Mouse (Mus musculus) forebrain, embryonic 16.5 days (tissue): ENCODE results near the gene Slc3a2. TPM values are rescaled to one million over a fixed set of nuclear protein-coding genes. Genes with fewer than 3 reads are reported as not detected.
A peak's percentile ranks its signal among the peaks of the same experiment; 100 is the strongest.

Source experiments
- ATAC-seq: fragments of 200-750 bp; cut with Nextera tagmentation; 2 replicates; pipeline ENCODE4 v1.8.0; 2017; ENCODE audit warnings: mild to moderate bottlenecking, moderate library complexity
- H3K27ac ChIP-seq: fragments of 300-500 bp; sonication (generic); 2 replicates; pipeline ENCODE4 v1.5.1; 2014; ENCODE audit warnings: low read length, control low read depth
- H3K27me3 ChIP-seq: fragments of 300-500 bp; sonication (generic); replicated peaks from 2 replicates; pipeline ENCODE4 v1.6.1; 2014; ENCODE audit warnings: low read length; ENCODE audit not compliant: control insufficient read depth, insufficient read depth
- H3K36me3 ChIP-seq: fragments of 300-500 bp; sonication (generic); 2 replicates; pipeline ENCODE4 v1.6.1; 2014; ENCODE audit not compliant: control insufficient read depth, insufficient read depth
- H3K4me1 ChIP-seq: fragments of 300-500 bp; sonication (generic); replicated peaks from 2 replicates; pipeline ENCODE4 v1.6.1; 2014; ENCODE audit warnings: low read length; ENCODE audit not compliant: control insufficient read depth, insufficient read depth
- H3K4me2 ChIP-seq: fragments of 300-500 bp; sonication (generic); 2 replicates; pipeline ENCODE4 v1.6.1; 2014; ENCODE audit warnings: mild to moderate bottlenecking, low read length, control low read depth
- H3K4me3 ChIP-seq: fragments of 300-500 bp; sonication (generic); replicated peaks from 2 replicates; pipeline ENCODE4 v1.5.1; 2014; ENCODE audit warnings: mild to moderate bottlenecking, low read length, control low read depth
- H3K9ac ChIP-seq: fragments of 300-500 bp; sonication (generic); replicated peaks from 2 replicates; pipeline ENCODE4 v1.6.1; 2014; ENCODE audit warnings: low read depth, low read length, control low read depth
- H3K9me3 ChIP-seq: fragments of 300-500 bp; sonication (generic); 2 replicates; pipeline ENCODE4 v1.6.1; 2016; ENCODE audit warnings: low read length; ENCODE audit not compliant: control insufficient read depth
- WGBS: fragments of 180-500 bp; shearing (Covaris S2); extraction: QIAGEN DNeasy Blood & Tissue Kit; methylation state at CpG from one replicate; pipeline ENCODE4 v1.1.7; 2014; 5-methylcytosine and 5-hydroxymethylcytosine counted together
- polyA plus RNA-seq: library from polyadenylated mRNA; unstranded; fragments of >200 nt; fragmentation: Nextera tagmentation; extraction: Ambion mirVana; gene quantifications from 2 replicates; pipeline ENCODE4 v1.2.1, GENCODE M21; 2015

The Slc3a2 gene
- polyA plus RNA-seq, 1 experiment from 2014 or later = 186 TPM

DNA sequence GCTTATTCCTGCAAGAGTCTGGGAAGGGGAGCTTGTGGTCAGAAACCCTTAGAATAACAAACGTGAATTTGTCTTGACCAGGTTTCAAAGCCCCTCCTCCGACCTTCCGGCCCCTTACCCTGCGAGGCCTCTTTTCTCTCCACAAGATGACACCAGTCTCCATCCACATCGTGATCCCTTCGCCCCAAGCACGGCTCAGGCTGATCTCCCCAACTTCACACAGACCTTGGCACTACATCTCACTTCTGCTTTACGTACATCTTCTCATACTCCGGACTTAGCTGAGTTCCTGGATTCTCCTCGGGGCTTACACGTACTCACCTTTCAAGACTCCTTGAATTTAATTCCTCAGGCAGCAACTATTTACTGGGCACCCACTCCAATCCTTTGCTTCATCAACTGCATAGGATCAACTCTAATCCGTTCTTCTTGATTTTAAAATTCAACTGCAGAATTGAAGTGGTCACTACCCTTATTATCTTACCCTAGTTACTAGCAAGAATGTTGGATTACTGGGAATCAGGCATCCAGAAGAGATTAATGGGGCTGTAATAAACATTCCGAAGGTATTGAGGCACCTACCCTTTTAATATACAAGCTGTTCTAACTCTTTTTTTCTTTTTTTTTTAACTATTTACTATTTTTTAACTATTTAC lies 9.0 kb downstream of the Slc3a2 start:
- Histone ChIP-seq H3K4me1 (peaks cover 36% of the 10 kb centered on the region), H3K4me3 (peak overlapping the region; percentile 84), H3K9me3 (no peaks in the 10 kb centered on the region), H3K27ac (peak overlapping the region; percentile 91), H3K4me2 (peak overlapping the region; percentile 73), H3K36me3 (peaks cover 9% of the 10 kb centered on the region), H3K27me3 (no peaks in the 10 kb centered on the region), H3K9ac (peak overlapping the region; percentile 94)
- 7% methylated on average over 13 of the region's 13 CpGs for WGBS
- ATAC-seq = peak; percentile 6; the same call in 1 of the 2 replicates

DNA sequence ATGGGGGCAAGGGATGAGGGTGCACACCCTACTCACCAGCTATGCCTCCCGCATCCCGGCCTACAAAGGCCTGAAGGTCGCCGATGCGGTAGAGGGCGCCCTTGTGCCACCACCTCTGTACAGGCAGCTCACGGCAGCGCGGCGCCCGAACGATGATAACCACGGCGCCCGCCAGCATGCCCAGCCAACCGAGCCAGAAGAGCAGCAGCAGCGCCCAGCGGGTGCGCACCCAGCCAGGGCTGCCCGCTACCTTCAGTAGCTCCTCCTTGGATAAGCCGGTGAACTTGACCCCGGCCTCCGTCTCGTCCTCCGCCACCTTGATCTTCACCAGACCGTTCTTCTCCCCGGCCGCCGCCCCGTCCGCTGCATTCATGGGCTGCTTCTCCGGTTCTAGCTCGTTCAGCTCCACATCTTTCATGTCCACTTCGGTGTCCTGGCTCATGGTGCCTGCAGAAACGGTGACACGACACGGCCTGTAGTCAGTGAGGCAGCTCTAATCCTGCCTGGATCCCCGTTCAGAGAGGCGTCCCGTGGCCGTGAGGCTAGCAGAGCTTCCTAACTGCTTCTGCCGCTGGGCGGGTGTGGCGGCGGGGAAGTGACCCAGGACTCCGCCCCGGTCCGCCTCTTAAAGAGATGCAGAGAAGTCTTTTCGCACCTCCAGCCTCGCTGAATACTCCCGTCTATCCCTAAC lies 9.7 kb downstream of the Slc3a2 start:
- H3K27ac ChIP-seq = peak overlapping the region; percentile 91
- H3K27me3 ChIP-seq = no peaks in the 10 kb centered on the region
- peaks cover 36% of the 10 kb centered on the region for H3K4me1 ChIP-seq
- peak overlapping the region; percentile 94 for H3K9ac ChIP-seq
- peaks cover 16% of the 10 kb centered on the region for H3K36me3 ChIP-seq
- H3K4me3 ChIP-seq = peak overlapping the region; percentile 84
- under 1% methylated on average over 51 of the region's 51 CpGs for WGBS
- ATAC-seq = peak; percentile 96
- peak overlapping the region; percentile 73 for H3K4me2 ChIP-seq
- no peaks in the 10 kb centered on the region for H3K9me3 ChIP-seq

DNA sequence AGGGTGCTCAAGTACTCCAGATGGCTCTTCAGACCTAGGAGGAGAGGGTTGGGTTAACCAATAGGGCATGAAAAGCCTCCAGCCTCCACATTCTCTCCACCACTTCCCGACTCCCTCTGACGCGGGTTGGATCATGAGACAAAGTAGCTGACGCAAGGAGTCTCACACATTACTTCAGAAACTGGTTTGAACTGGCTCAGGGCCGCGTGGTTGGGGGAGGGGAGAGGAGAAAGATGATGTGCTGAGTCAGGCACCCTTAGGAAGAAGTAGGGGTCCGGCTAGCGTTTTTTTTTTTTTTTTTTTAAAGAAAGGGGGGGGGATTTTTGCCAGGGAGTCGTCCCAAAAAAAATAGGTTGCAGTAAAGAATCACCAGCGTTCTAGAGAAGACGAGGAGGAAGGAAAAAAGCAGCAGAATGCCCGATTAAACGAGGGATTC lies 10.3 kb downstream of the Slc3a2 start:
- peak overlapping the region; percentile 94 for H3K9ac ChIP-seq
- peaks cover 22% of the 10 kb centered on the region for H3K36me3 ChIP-seq
- H3K4me2 ChIP-seq = peak overlapping the region; percentile 73
- H3K27me3 ChIP-seq = no peaks in the 10 kb centered on the region
- peak overlapping the region; percentile 84 for H3K4me3 ChIP-seq
- H3K27ac ChIP-seq = peak overlapping the region; percentile 91
- ATAC-seq = peak; percentile 62
- H3K4me1 ChIP-seq = peaks cover 36% of the 10 kb centered on the region
- H3K9me3 ChIP-seq = no peaks in the 10 kb centered on the region
- under 1% methylated on average over 13 of the region's 13 CpGs for WGBS

DNA sequence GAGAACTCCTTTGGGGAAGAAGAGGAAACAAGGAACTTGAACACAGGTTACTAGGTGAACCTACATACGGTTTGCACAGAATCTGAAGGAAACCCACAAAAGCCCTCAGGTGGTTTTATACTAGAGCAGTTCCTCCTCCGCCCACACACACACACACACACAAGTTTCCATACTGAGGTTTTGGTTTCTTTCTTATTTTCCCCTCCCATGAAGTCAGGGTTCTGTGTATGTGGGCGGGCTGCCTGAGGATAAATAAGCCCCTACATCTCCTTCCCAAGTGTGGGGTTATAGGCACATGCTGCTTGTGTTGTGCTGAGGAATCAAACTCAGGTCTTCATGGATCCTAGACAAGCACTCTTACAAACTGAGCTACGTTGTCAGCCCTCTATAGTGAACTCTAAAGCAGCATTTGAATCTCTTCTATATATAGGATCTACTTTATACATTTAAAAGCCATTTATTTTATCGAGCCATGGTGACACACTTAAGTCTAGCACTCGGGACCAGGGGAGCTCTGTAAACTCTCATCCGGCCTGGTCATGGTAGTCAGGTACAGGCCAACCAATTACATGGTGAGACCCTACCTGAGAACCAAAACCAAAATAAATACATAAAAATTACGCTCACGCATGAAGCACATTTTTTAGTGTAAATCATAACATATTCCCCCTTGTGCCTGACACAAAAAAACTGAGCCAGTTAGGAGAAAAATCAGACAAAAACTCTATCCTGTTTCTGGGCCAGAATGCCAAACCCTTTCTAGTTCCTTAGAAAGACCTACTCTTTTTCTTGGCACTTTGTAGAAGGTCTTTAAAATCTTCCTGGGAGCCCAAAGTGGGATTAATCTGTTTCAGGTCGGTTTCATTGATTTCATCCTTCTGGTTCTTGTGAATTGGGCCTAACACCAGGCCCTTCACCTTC lies 11.0 kb downstream of the Slc3a2 start:
- Histone ChIP-seq H3K4me1 (peaks cover 36% of the 10 kb centered on the region), H3K4me3 (peak overlapping the region; percentile 84), H3K9ac (peak overlapping the region; percentile 94), H3K36me3 (peaks cover 27% of the 10 kb centered on the region), H3K27me3 (no peaks in the 10 kb centered on the region), H3K9me3 (no peaks in the 10 kb centered on the region), H3K27ac (peak overlapping the region; percentile 91), H3K4me2 (peak overlapping the region; percentile 73)
- no peak for ATAC-seq
- 66% methylated on average over 10 of the region's 10 CpGs for WGBS

DNA sequence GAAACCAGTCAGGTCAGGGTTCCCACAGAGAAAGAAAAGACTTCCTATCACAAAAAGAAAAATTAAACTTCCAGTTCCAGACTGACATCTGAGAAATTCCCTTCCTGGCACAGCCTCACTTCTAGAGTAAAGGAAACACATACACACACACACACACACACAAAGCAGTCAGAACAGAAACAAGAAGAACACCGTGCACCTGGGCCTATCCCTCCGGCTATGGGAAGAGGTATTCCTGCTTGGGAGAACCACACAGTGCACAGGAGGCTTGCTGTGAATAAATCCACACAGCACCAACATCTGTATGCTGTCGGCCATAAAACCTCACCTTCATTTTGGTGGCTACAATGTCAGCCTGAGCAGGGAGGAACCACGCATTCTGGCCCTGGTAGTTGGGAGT lies 11.7 kb downstream of the Slc3a2 start:
- H3K9ac ChIP-seq = no peak overlapping the region
- no peak overlapping the region for H3K4me3 ChIP-seq
- peak overlapping the region; percentile 73 for H3K4me2 ChIP-seq
- H3K36me3 ChIP-seq = peaks cover 29% of the 10 kb centered on the region
- H3K27me3 ChIP-seq = no peaks in the 10 kb centered on the region
- H3K27ac ChIP-seq = no peak overlapping the region
- 76% methylated on average over 4 of the region's 4 CpGs for WGBS
- no peak for ATAC-seq
- H3K4me1 ChIP-seq = peaks cover 36% of the 10 kb centered on the region
- H3K9me3 ChIP-seq = no peaks in the 10 kb centered on the region

DNA sequence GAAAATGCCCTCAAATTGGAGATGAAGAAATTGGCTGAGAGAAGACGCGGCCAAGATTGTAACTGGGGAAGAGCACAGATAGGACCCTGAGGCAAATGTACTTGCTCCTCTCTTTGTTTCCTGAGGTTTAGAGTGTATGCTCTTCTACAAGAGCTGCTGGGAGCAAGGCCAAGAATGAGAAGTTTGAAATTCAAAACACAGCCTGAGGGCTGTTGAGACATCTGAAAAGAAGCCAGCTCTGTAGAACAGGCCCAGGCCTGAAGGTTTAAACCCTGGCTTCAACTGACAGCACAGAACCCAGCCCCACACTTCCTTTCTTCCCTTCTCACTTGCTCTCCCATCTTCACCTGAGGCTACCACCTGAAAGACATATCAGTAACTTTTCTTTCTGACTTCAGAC lies 13.1 kb downstream of the Slc3a2 start:
- no peak overlapping the region for H3K4me2 ChIP-seq
- peaks cover 31% of the 10 kb centered on the region for H3K36me3 ChIP-seq
- H3K9me3 ChIP-seq = no peaks in the 10 kb centered on the region
- no peaks in the 10 kb centered on the region for H3K27me3 ChIP-seq
- no peak overlapping the region for H3K4me3 ChIP-seq
- peaks cover 35% of the 10 kb centered on the region for H3K4me1 ChIP-seq
- no peak overlapping the region for H3K27ac ChIP-seq
- 74% methylated on average over 2 of the region's 2 CpGs for WGBS
- H3K9ac ChIP-seq = no peak overlapping the region
- ATAC-seq = no peak

DNA sequence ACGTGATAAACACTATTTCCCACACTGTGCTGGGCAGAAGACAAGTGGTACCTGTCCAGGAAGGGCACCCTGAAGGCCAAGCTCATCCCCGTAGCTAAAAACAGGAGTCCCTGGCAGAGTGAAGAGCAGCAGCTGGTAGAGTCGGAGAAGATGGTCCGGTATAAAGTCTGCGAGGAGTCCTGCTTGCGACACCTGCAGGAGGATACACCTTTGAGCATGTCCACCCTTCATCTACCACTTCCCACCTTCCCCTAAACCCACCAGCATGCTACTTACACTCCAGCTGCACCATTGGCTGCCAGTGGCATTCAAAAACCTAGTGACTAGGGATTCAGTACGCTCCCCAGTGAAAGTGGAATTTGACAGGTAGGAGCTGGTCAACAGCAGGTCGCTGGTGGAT lies 14.2 kb downstream of the Slc3a2 start:
- Histone ChIP-seq H3K9ac (no peak overlapping the region), H3K4me3 (no peak overlapping the region), H3K9me3 (no peaks in the 10 kb centered on the region), H3K36me3 (peaks cover 31% of the 10 kb centered on the region), H3K4me1 (peaks cover 29% of the 10 kb centered on the region), H3K4me2 (no peak overlapping the region), H3K27me3 (no peaks in the 10 kb centered on the region), H3K27ac (no peak overlapping the region)
- 96% methylated on average over 8 of the region's 8 CpGs for WGBS
- no peak for ATAC-seq

DNA sequence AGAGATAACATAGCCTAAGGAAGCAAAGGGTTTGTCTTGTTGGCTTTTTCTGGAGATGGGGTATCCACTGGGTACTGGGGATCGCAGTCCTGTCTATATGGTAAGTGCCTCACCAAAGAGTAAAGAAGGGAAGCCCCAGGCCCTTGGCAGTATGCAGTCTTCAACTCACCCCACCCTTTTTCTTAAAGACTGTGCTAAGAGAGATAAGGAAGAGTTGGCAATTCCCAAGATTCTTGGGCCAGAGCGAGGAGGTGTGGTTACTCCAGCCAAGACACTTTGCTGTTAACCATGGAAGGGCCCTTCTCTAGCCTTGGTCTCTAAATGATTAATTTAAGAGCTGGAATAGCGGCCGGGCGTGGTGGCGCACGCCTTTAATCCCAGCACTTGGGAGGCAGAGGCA lies 16.2 kb downstream of the Slc3a2 start:
- Histone ChIP-seq H3K36me3 (peaks cover 31% of the 10 kb centered on the region), H3K27me3 (no peaks in the 10 kb centered on the region), H3K27ac (no peak overlapping the region), H3K9ac (no peak overlapping the region), H3K9me3 (no peaks in the 10 kb centered on the region), H3K4me3 (no peak overlapping the region), H3K4me1 (peaks cover 18% of the 10 kb centered on the region), H3K4me2 (no peak overlapping the region)
- 96% methylated on average over 7 of the region's 7 CpGs for WGBS
- ATAC-seq = no peak

DNA sequence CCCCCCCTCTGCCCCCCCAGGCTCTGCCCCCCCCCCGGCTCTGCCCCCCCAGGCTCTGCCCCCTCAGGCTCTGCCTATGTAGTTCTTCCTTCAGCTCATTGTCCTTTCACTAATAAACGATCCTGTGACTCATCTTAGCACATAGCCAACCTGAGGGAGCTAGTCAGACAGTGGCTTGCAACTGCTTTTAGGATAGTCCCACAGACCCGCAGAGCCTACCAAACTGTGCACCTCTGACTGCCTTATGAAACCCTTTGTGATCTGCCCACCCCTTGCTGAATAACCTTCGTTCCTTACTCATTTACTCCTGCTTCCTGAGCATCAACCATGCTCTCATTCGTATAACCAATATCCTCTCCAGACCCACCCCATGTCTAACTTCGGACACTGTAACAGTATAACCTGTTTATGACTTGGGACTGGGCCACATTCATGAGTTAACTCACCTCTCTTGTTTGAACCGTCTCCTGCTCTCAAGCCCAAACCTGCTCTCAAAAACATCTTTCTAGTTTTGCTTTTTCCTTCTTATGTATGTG lies 17.0 kb downstream of the Slc3a2 start:
- no peak overlapping the region for H3K4me3 ChIP-seq
- H3K27me3 ChIP-seq = no peaks in the 10 kb centered on the region
- H3K27ac ChIP-seq = no peak overlapping the region
- no peaks in the 10 kb centered on the region for H3K9me3 ChIP-seq
- ATAC-seq = no peak
- no peak overlapping the region for H3K9ac ChIP-seq
- WGBS = 87% methylated on average over 7 of the region's 7 CpGs
- H3K4me1 ChIP-seq = peaks cover 12% of the 10 kb centered on the region
- peaks cover 31% of the 10 kb centered on the region for H3K36me3 ChIP-seq
- no peak overlapping the region for H3K4me2 ChIP-seq
